In the genomic region with DNA sequence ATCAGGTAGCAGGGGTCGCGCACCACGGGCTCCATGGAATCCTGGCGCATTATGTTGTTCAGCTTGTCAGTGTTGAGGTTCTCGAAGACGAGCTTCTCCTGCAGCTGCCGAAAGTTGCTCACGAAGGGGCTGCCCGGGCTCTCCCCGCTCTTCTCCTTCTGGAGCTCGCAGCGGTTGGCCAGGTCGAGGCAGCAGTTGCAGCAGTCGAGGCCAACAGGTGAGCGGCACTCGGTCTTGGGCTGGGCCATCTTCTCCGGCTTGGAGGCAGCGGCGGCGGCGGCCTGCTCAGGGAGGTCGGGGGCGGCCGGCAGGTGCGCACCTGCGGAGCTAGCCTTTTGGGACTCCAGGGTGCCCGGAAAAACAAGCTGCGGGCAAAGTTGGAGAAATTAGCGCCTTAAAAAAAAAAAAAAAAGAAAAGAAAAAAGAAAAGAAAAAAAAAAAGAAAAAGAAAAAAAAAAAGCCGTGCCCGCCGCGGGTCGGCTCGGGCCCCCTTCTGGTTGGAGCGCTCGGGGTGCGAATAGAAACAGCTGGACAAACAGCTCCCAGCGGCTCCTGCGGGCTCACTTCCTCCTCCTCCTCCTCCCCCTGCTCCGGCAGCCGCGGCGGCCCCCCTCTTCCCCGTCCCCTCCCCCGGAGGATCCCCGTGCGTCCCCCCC, we compare ENCODE assay signal across 8 mouse cellular contexts. TPM values are rescaled to one million over a fixed set of nuclear protein-coding genes. Genes with fewer than 3 reads are reported as not detected.
DNase-seq lines count a peak whose midpoint lies in the region; ATAC-seq and TF ChIP-seq lines count a peak whose summit lies in the region.

No protein-coding gene starts in this region.

- H3K27ac ChIP-seq in heart, embryonic 11.5 days (ENCODE audit: low read depth, low read length) = peak overlapping the region; percentile 32
- H3K27ac ChIP-seq in brown adipose tissue, adult 24 weeks (replicated peaks; ENCODE audit: low read depth, low read length) = no peak overlapping the region; the same call in 1 of the 2 replicates
- H3K27ac ChIP-seq in hindbrain, embryonic 14.5 days = no peak overlapping the region
- H3K27ac ChIP-seq in liver, embryonic 14.5 days = no peak overlapping the region
- H3K27ac ChIP-seq in neural tube, embryonic 11.5 days (ENCODE audit: low read depth, low read length) = no peak overlapping the region

- no peak for DNase-seq in heart, postnatal 36 days
- no peak for DNase-seq in hindbrain, embryonic 14.5 days (ENCODE audit: low spot score)
- DNase-seq in liver, embryonic 14.5 days (ENCODE audit: low read depth in 3 of 3, low spot score in 3 of 3) = no peak
- no peak for DNase-seq in neural tube, embryonic 11.5 days (ENCODE audit: low spot score)
- no peak for DNase-seq in frontal cortex, postnatal 14 days (ENCODE audit: low spot score in 2 of 2)

- no peaks in the 10 kb centered on the region for H3K4me1 ChIP-seq in heart, embryonic 11.5 days (ENCODE audit: control insufficient read depth, insufficient read depth, low read length)
- no peaks in the 10 kb centered on the region; the same call in 1 of the 2 replicates for H3K4me1 ChIP-seq in brown adipose tissue, adult 24 weeks (ENCODE audit: control insufficient read depth, insufficient read depth, insufficient read length, low read length)
- H3K4me1 ChIP-seq in hindbrain, embryonic 14.5 days (replicated peaks; ENCODE audit: control insufficient read depth, insufficient read depth, low read length) = peaks cover 3% of the 10 kb centered on the region; the same call in 1 of the 2 replicates
- no peaks in the 10 kb centered on the region for H3K4me1 ChIP-seq in liver, embryonic 14.5 days (replicated peaks; ENCODE audit: control insufficient read depth in 2 of 2, insufficient read depth in 2 of 2, low read length in 1 of 2)
- H3K4me1 ChIP-seq in neural tube, embryonic 11.5 days (ENCODE audit: control insufficient read depth, insufficient read depth, low read length) = no peaks in the 10 kb centered on the region

- 19% methylated on average over 29 of the region's 48 CpGs for whole genome bisulfite sequencing in heart, embryonic 11.5 days (ENCODE audit: insufficient replicate concordance)
- WGBS in hindbrain, embryonic 14.5 days = 22% methylated on average over 29 of the region's 48 CpGs
- 20% methylated on average over 43 of the region's 48 CpGs for WGBS in liver, embryonic 14.5 days (ENCODE audit: insufficient replicate concordance)
- 23% methylated on average over 39 of the region's 48 CpGs for WGBS in neural tube, embryonic 11.5 days

- peak; percentile 46 for ATAC-seq in heart, embryonic 11.5 days (replicated peaks; ENCODE audit: insufficient number of reproducible peaks, low FRiP score, low TSS enrichment)
- no peak for ATAC-seq in hindbrain, embryonic 14.5 days (ENCODE audit: low FRiP score)
- ATAC-seq in liver, embryonic 14.5 days (ENCODE audit: insufficient read depth) = peak; percentile 25; the same call in 1 of the 2 replicates
- 0 out of 2 replicates have a peak, but pooled peaks have one; percentile 45 for ATAC-seq in neural tube, embryonic 11.5 days (ENCODE audit: insufficient read depth, low FRiP score, low TSS enrichment)
- ATAC-seq in monocyte, adult 5-6 weeks (replicated peaks; ENCODE audit: insufficient number of reproducible peaks, low FRiP score, low TSS enrichment, poor library complexity, severe bottlenecking) = no peak

- H3K36me3 ChIP-seq in heart, embryonic 11.5 days (ENCODE audit: control insufficient read depth, insufficient read depth, low read length) = no peaks in the 10 kb centered on the region
- no peaks in the 10 kb centered on the region for H3K36me3 ChIP-seq in hindbrain, embryonic 14.5 days (replicated peaks; ENCODE audit: control insufficient read depth, insufficient read depth)
- no peaks in the 10 kb centered on the region for H3K36me3 ChIP-seq in liver, embryonic 14.5 days (replicated peaks; ENCODE audit: control insufficient read depth, insufficient read depth, low read depth)
- no peaks in the 10 kb centered on the region for H3K36me3 ChIP-seq in neural tube, embryonic 11.5 days (ENCODE audit: control insufficient read depth, insufficient read depth, low read length)

- peak overlapping the region; percentile 51 for H3K4me3 ChIP-seq in heart, embryonic 11.5 days (ENCODE audit: low read depth, low read length)
- H3K4me3 ChIP-seq in brown adipose tissue, adult 24 weeks (ENCODE audit: insufficient read depth, low read depth, low read length) = peak overlapping the region; percentile 64
- peak overlapping the region; percentile 51 for H3K4me3 ChIP-seq in hindbrain, embryonic 14.5 days (replicated peaks; ENCODE audit: low read length)
- peak overlapping the region; percentile 46 to 50; a peak in 3 of 4 replicates for H3K4me3 ChIP-seq in liver, embryonic 14.5 days (ENCODE audit: insufficient read depth in 1 of 2, low read depth in 2 of 2, low read length in 2 of 2)
- H3K4me3 ChIP-seq in neural tube, embryonic 11.5 days (ENCODE audit: low read depth, low read length) = peak overlapping the region; percentile 46

- no peaks in the 10 kb centered on the region for H3K9me3 ChIP-seq in heart, embryonic 11.5 days (replicated peaks; ENCODE audit: control insufficient read depth, low read length)
- H3K9me3 ChIP-seq in hindbrain, embryonic 14.5 days (ENCODE audit: control insufficient read depth, low read length) = no peaks in the 10 kb centered on the region
- no peaks in the 10 kb centered on the region; the same call in 1 of the 2 replicates for H3K9me3 ChIP-seq in liver, embryonic 14.5 days (ENCODE audit: control insufficient read depth, low read length)
- H3K9me3 ChIP-seq in neural tube, embryonic 11.5 days (ENCODE audit: control insufficient read depth, low read length) = no peaks in the 10 kb centered on the region

- H3K4me2 ChIP-seq in heart, embryonic 11.5 days = peak overlapping the region; percentile 76
- H3K4me2 ChIP-seq in hindbrain, embryonic 14.5 days (replicated peaks) = peak overlapping the region; percentile 76
- peak overlapping the region; percentile 69 for H3K4me2 ChIP-seq in liver, embryonic 14.5 days (ENCODE audit: low read depth)
- H3K4me2 ChIP-seq in neural tube, embryonic 11.5 days (ENCODE audit: low read depth) = peak overlapping the region; percentile 70

- intact Hi-C loops in heart, postnatal 36 days (cut with DNase I) = loop anchor here (2.0 kb wide), 1 partner anchor 56 kb away; no protein-coding TSS in a partner anchor

- no peak for TF ChIP-seq CTCF in liver, embryonic 14.5 days (IDR thresholded peaks at IDR 0.05; ENCODE audit: low read depth)

- H3K27me3 ChIP-seq in heart, embryonic 11.5 days (ENCODE audit: control insufficient read depth, insufficient read depth, low read length) = peaks cover 21% of the 10 kb centered on the region
- H3K27me3 ChIP-seq in hindbrain, embryonic 14.5 days (ENCODE audit: control insufficient read depth, insufficient read depth, low read length) = peaks cover 61% of the 10 kb centered on the region
- H3K27me3 ChIP-seq in liver, embryonic 14.5 days (ENCODE audit: control insufficient read depth, insufficient read depth, low read length) = peaks cover 23% of the 10 kb centered on the region
- H3K27me3 ChIP-seq in neural tube, embryonic 11.5 days (ENCODE audit: control insufficient read depth, insufficient read depth, low read length) = peaks cover 32% of the 10 kb centered on the region

- peak overlapping the region; percentile 31; the same call in 1 of the 2 replicates for H3K9ac ChIP-seq in heart, embryonic 11.5 days (ENCODE audit: low read depth, low read length)
- H3K9ac ChIP-seq in hindbrain, embryonic 14.5 days = no peak overlapping the region
- no peak overlapping the region for H3K9ac ChIP-seq in liver, embryonic 14.5 days (replicated peaks)
- H3K9ac ChIP-seq in neural tube, embryonic 11.5 days (ENCODE audit: low read length) = no peak overlapping the region

- TF ChIP-seq EP300 in liver, embryonic 14.5 days (IDR thresholded peaks at IDR 0.05; ENCODE audit: low read depth) = no peak

RNA-seq across cellular contexts. Expression of gene Tsc22d3, which starts 2.1 kb away (rescaled TPM):
- polyA plus RNA-seq in heart, embryonic 11.5 days (2014; fragmentation: Nextera tagmentation; extraction: Ambion mirVana) = 184 and 203 TPM in 2 replicates
- total RNA-seq in heart, postnatal 36 days (2021) = 100 to 1,000 TPM; 149 to 172 TPM
- polyA plus RNA-seq in brown adipose tissue, adult 24 weeks (2012; ENCODE audit: insufficient read depth, insufficient read length, missing spikeins) = 38.4 and 73.3 TPM in 2 replicates
- polyA plus RNA-seq in hindbrain, embryonic 14.5 days (2014; fragmentation: Nextera tagmentation; extraction: Ambion mirVana) = 119 and 131 TPM in 2 replicates
- 4.3 and 5.1 TPM in 2 replicates for polyA plus RNA-seq in liver, embryonic 14.5 days (2012; rRNA removed)
- polyA plus RNA-seq in liver, embryonic 14.5 days (2014; fragmentation: Nextera tagmentation; extraction: Ambion mirVana) = 10.6 TPM in 2 replicates
- 145 and 153 TPM in 2 replicates for polyA plus RNA-seq in neural tube, embryonic 11.5 days (2014; fragmentation: Nextera tagmentation; extraction: Ambion mirVana)
- 306 to 448 TPM (median 317 TPM) in 3 replicates for total RNA-seq in monocyte, adult 5-6 weeks (2017)

Comparison
In these comparisons a context has a peak if more than half of its experiments do, and no peak if none do; other contexts are left out.
1. ATAC-seq: peak in heart, embryonic 11.5 days (single experiment), liver, embryonic 14.5 days (single experiment) and neural tube, embryonic 11.5 days (single experiment); none in hindbrain, embryonic 14.5 days (single experiment) and monocyte, adult 5-6 weeks (single experiment).
2. Peak in every context shown above with its lines, with median percentiles within 50 percentile points of each other: H3K4me2 ChIP-seq and H3K4me3 ChIP-seq.